Mouse (Mus musculus) bone marrow macrophage, adult 2 months (primary cell): ENCODE measurements around the gene Sbk3.

Experiments used
- CTCF ChIP-seq: IDR thresholded peaks from 2 replicates; pipeline ENCODE4 v1.5.1; 2012; ENCODE audit warnings: low read depth, mild to moderate bottlenecking, low read length, moderate library complexity
- POLR2A ChIP-seq: IDR thresholded peaks from 2 replicates; pipeline ENCODE4 v1.6.1; 2012; ENCODE audit warnings: mild to moderate bottlenecking, low read depth, low read length, borderline replicate concordance

DNA sequence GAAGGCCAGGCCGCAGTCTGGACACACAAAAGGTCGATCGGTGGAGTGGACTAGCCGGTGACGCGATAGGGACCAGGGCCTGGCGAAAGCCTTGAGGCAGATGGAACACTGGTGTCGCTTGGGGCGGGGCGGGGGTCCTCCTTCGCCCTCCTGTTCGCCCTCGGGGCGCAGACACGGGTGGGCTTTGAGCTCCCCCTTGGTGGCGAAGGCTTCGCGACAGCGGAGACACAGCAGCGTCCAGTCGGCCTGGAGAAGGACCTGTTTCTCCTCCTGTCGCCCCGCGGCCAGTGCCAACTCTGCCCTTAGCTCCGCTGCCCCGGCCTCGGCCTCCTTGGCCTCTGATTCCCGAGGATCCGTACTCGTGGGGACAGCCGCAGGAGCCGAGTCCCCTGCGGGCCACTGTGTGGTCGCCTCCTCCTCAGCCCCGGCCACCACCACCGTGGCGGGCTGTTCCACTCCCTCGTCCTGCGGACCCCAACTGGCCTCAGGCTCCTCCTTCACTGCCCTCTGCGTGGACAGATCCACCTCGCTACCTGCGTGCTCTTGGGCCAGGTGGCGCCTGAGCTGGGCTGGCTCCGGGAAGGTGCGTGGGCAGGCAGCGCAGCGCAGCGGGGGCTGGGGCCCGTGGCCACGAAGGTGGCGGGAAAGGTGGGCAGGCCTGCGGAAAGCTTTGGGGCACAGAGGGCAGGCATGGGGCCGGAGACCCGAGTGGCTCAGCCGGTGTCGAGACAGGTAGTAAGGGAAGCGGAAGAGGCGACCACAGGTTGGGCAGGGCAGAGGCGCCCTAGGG is 23.2 kb upstream of the Sbk3 start:
- TF ChIP-seq CTCF: no peak
- TF ChIP-seq POLR2A: no peak
